Mouse (Mus musculus) midbrain, embryonic 10.5 days (tissue): ENCODE measurements around the gene Rnf130. TPM values are rescaled to one million over a fixed set of nuclear protein-coding genes. Genes with fewer than 3 reads are reported as not detected.
A peak's percentile ranks its signal among the peaks of the same experiment; 100 is the strongest.

ENCODE experiments used
- DNase-seq: peaks from one replicate; pipeline ENCODE4 v3.0.0-alpha.2; 2017; ENCODE audit warnings: low spot score
- H3K27ac ChIP-seq: fragments of 300-500 bp; sonication (generic); replicated peaks from 2 replicates; pipeline ENCODE4 v1.5.1; 2016; ENCODE audit warnings: mild to moderate bottlenecking
- H3K27me3 ChIP-seq: fragments of 300-500 bp; sonication (generic); 2 replicates; pipeline ENCODE4 v1.6.1; 2016; ENCODE audit warnings: low read depth, mild to moderate bottlenecking; ENCODE audit not compliant: poor library complexity, severe bottlenecking
- H3K36me3 ChIP-seq: fragments of 300-500 bp; sonication (generic); 2 replicates; pipeline ENCODE4 v1.6.1; 2016; ENCODE audit warnings: mild to moderate bottlenecking, moderate library complexity
- H3K4me1 ChIP-seq: fragments of 300-500 bp; sonication (generic); 2 replicates; pipeline ENCODE4 v1.6.1; 2016
- H3K4me3 ChIP-seq: fragments of 300-500 bp; sonication (generic); 2 replicates; pipeline ENCODE4 v1.5.1; 2016; ENCODE audit warnings: mild to moderate bottlenecking, moderate library complexity
- H3K9me3 ChIP-seq: fragments of 300-500 bp; sonication (generic); replicated peaks from 2 replicates; pipeline ENCODE4 v1.6.1; 2016; ENCODE audit warnings: mild to moderate bottlenecking
- WGBS: fragments of 180-500 bp; shearing (Covaris S2); methylation state at CpG from one replicate; pipeline ENCODE4 v1.1.7; 2016; 5-methylcytosine and 5-hydroxymethylcytosine counted together
- polyA plus RNA-seq: library from polyadenylated mRNA; unstranded; fragments of >200 nt; fragmentation: Nextera tagmentation; extraction: Ambion mirVana; gene quantifications from 2 replicates; pipeline ENCODE4 v1.2.1, GENCODE M21; 2016

Gene Rnf130
- polyA plus RNA-seq, 1 experiment from 2014 or later = 60.5 TPM

DNA sequence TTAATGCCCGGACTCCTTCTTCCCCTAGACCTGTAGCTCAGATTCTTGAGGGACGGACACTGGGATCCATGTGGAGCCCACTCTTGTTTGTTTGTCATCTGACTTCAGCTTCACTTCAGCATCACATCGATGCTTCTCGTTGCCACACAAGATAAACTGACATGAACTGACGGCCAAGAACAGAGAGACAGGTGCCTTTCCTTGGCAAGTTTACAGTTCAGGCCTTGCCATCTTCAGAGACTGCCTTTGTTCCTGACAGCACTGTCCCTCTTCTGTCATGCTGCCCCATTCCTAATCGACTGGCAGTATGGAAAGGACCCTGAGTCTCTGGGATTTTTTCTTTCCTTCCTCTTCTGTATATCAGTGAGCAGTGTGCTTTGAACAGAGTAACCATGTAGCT is 33.9 kb downstream of the Rnf130 start:
- H3K27ac ChIP-seq = no peak overlapping the region
- H3K4me1 ChIP-seq = 0 out of 2 replicates have a peak, but pooled peaks cover 3% of the 10 kb centered on the region
- H3K27me3 ChIP-seq = no peaks in the 10 kb centered on the region
- H3K36me3 ChIP-seq = peaks cover 28% of the 10 kb centered on the region
- no peak overlapping the region for H3K4me3 ChIP-seq
- no peak for DNase-seq
- WGBS = 90% methylated on average over 6 of the region's 6 CpGs
- no peaks in the 10 kb centered on the region for H3K9me3 ChIP-seq

DNA sequence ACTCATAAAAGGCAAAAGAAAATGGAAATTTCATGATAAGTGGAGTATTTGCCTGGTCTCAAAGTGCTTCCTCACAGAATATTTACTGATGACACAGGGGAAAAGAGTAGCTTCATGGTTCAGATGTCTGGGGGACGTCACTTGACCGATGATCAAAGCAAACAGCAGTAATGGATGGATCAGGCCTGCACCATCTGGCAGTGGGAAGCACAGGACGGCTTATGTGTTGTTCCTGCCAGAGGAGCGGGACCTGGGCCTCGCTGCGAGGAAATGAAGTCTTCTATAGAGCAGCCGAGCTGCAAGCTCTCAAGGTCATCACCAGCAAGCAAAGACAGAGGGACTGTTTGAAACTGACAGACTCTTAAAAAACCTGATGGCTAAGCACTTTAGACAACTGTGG is 37.0 kb downstream of the Rnf130 start:
- WGBS = 79% methylated on average over 7 of the region's 7 CpGs
- DNase-seq = no peak
- no peaks in the 10 kb centered on the region for H3K27me3 ChIP-seq
- H3K9me3 ChIP-seq = no peaks in the 10 kb centered on the region
- no peak overlapping the region for H3K27ac ChIP-seq
- no peak overlapping the region for H3K4me3 ChIP-seq
- peaks cover 22% of the 10 kb centered on the region; the same call in 1 of the 2 replicates for H3K36me3 ChIP-seq
- 0 out of 2 replicates have a peak, but pooled peaks cover 3% of the 10 kb centered on the region for H3K4me1 ChIP-seq

DNA sequence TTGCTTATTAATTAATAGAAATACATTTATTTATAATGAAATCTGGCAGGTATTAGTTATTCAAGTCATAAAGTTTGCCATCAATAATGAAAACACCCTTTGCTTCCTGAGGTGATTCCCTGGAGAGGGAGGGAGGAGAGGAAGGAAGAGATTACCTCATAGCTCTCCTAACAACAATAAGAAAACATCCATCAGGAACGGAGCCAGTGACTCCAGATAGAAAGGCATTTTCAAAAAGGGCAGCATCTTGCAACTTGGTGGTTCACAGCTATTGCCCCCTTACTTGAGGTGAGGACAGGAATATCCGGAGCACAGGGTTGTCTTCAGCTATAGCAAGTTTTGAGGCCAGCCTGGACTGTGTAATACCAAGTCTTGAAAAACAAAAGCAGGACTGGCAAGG is 40.9 kb downstream of the Rnf130 start:
- Histone ChIP-seq H3K4me1 (peaks cover 8% of the 10 kb centered on the region), H3K36me3 (peaks cover 21% of the 10 kb centered on the region), H3K4me3 (no peak overlapping the region), H3K9me3 (no peaks in the 10 kb centered on the region), H3K27me3 (no peaks in the 10 kb centered on the region), H3K27ac (no peak overlapping the region)
- DNase-seq = no peak
- 83% methylated on average over 2 of the region's 2 CpGs for WGBS

DNA sequence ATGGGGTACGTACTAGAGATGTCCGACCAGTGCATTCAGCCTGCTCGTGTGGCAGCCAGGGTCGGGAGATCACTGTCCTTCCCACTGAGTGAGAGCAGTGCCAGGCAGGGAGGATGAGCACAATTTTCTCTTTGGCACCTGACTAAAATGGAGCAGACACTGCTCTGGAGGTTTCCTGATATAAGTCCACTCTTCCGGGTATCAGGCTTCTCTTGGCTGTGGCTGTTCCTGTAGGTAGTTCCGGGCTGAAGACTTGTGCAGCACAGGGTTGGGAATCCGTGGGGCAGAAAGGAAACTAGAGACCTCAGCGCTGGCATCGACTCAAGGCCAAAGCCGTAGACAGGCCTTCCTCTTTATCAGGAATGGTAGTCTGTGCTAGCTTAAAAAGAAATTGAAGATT is 48.7 kb downstream of the Rnf130 start:
- no peaks in the 10 kb centered on the region for H3K9me3 ChIP-seq
- H3K4me3 ChIP-seq = no peak overlapping the region
- H3K27ac ChIP-seq = no peak overlapping the region
- H3K4me1 ChIP-seq = peaks cover 6% of the 10 kb centered on the region
- 90% methylated on average over 10 of the region's 10 CpGs for WGBS
- H3K36me3 ChIP-seq = peaks cover 18% of the 10 kb centered on the region
- H3K27me3 ChIP-seq = no peaks in the 10 kb centered on the region
- DNase-seq = no peak

DNA sequence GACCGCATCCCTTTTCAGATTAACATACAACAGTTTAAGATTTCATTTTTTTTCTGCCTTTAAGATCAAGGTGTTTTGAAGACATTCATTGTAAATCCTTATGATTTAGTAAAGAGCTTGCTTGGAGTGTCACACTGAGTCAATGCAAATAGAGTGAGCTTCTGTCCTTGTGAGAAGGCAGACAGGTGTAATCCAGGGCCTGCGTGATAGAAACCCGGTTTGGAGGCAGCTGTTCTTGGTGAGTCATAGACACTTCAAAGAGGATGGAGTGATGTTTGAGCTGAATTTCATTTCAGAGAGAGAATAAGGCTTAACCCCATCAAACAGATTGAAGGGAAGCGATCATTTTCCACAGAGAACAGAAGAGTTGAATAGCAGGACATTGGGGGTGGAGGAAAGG is 51.6 kb downstream of the Rnf130 start:
- no peak for DNase-seq
- Histone ChIP-seq H3K36me3 (peaks cover 7% of the 10 kb centered on the region; the same call in 1 of the 2 replicates), H3K27ac (no peak overlapping the region), H3K9me3 (no peaks in the 10 kb centered on the region), H3K27me3 (no peaks in the 10 kb centered on the region), H3K4me3 (no peak overlapping the region), H3K4me1 (no peaks in the 10 kb centered on the region)
- 89% methylated on average over 4 of the region's 4 CpGs for WGBS

DNA sequence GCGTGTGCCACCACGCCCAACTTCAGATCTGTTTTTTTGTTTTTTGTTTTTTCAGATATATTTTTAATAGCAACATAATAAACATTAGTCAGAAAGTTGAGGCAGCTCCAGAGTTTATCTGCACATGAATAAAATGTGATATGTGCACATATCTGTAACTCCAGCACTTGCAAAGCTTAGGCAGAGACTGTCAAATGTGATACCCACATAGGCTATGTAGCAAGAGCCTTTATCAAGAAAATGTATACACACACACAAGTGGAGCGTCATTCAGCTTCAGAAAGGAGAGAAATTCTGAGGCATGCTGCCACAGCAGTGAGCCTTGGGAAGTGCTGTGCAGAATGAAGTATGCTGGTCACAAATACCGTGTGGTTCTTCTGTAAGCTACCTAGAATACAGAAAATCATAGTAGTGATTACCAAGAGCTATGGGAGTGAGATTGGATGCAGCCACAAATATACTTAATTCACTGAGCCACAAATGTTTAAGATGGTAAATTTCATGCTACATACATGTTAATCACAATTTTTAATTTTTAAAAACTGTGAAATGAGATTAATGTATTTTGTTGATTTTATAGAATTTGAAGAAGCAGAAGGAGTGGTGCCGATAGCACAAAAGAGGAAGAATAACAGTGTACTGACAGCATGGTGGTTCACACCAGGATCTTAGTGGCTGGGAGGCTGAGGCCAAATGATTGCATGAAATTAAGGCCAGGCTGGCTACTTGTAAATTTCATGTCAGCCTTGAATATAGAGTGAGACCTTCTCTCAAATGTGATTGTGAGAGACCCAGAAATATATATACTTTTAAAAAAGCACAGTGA is 56.4 kb downstream of the Rnf130 start:
- Histone ChIP-seq H3K9me3 (no peaks in the 10 kb centered on the region), H3K4me1 (no peaks in the 10 kb centered on the region), H3K36me3 (peaks cover 22% of the 10 kb centered on the region), H3K27me3 (no peaks in the 10 kb centered on the region), H3K27ac (no peak overlapping the region), H3K4me3 (no peak overlapping the region)
- DNase-seq = no peak
- 92% methylated on average over 5 of the region's 5 CpGs for WGBS

DNA sequence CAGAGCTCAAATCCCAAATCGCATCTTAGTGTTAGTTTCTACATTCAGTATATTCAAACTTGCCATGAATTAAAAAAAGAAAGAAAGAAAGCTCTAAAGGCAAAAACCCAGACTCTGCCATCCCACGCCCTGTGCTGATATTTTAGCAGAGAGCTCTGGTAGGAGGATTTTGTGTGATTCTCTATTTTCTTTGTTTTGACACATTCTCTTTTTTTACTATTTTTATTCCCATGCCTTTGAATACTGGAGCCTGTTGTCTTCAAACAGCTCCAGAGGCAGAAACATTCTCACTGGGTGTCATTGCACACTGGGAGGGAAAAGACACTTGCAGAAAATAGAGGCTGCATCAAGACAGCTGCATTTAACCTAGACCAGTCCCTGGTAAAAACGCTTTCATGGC is 61.1 kb downstream of the Rnf130 start:
- Histone ChIP-seq H3K27ac (no peak overlapping the region), H3K36me3 (peaks cover 65% of the 10 kb centered on the region), H3K27me3 (no peaks in the 10 kb centered on the region), H3K4me1 (peaks cover 14% of the 10 kb centered on the region), H3K9me3 (no peaks in the 10 kb centered on the region), H3K4me3 (no peak overlapping the region)
- DNase-seq = no peak
- 95% methylated on average over 3 of the region's 3 CpGs for WGBS

DNA sequence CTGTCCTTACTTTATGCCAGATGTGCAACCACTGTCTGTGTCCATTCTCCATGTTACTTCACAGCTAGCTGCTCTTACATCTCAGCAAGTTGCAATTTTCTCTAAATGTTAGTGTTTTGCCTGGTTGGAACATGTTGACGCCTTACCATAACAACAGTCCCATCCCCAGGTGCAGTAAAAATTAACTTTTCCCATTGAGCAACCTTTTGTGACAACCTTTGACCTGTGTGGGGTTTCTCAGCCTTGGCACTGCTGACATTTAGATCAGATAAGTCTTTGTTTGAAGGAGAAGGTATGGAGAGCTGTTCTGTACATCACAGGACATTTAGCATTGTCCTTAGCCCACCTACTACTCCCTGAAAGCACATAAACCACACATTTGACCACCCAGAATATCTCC is 64.7 kb downstream of the Rnf130 start:
- WGBS = 88% methylated on average over 1 of the region's 1 CpGs
- Histone ChIP-seq H3K27me3 (no peaks in the 10 kb centered on the region), H3K36me3 (peaks cover 87% of the 10 kb centered on the region), H3K4me1 (peaks cover 18% of the 10 kb centered on the region), H3K27ac (no peak overlapping the region), H3K9me3 (no peaks in the 10 kb centered on the region), H3K4me3 (no peak overlapping the region)
- DNase-seq = no peak

DNA sequence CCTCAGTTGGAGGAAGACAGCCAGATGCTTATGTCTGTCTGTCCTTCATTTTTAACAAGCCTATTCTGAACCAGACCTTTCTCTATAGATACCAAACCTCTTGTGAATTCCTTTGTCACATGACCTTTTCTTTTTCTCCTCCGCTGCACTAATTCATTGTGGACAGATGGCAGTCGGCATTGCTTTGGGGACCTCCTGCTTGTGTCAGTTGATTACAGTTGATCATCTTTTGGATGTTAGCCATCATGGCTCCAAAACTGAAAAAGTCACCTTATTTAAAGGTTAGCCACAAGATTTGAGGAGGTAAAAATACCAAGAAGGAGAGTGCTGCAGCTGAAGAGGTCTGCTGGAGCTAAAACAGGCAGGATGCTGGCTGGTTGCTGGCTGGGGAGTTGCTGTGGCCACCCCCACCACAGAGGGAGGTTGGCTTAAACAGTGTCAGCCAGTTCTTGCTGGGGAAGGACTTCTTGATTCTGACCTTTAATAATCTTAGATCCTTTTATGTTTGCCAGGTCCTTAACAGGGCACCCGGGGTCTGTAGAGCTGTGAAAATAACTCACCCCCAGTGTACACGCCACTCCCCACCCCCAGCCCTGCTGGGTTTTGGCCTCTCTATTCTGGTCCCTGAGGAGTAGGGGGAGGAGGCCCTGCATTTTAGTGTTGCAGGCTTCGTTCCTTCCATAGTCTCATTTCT is 66.0 kb downstream of the Rnf130 start:
- 59% methylated on average over 5 of the region's 5 CpGs for WGBS
- DNase-seq = no peak
- Histone ChIP-seq H3K4me3 (no peak overlapping the region), H3K27ac (peak overlapping the region; percentile 77), H3K36me3 (peaks cover 90% of the 10 kb centered on the region), H3K27me3 (no peaks in the 10 kb centered on the region), H3K9me3 (no peaks in the 10 kb centered on the region), H3K4me1 (peaks cover 18% of the 10 kb centered on the region)

DNA sequence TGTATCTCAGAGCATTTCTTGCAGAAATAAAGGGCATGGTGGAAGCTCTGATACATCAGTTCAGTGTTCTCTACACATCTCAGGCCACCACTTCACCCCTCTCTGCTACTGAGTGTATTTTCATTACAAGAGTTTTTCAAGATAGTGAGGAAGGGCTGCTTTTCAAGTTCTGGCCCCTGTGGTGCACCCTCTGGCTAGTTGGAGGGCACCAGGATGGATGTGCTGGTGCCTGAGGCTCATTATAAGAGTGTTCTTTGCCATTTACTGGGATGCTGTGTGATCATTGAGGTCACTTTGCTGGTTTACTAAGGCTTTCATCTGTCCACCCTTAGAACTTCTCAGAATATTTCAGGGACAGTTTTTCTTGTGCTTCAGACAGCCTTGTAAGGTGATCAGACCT is 66.5 kb downstream of the Rnf130 start:
- DNase-seq = no peak
- no peak overlapping the region; the same call in 1 of the 2 replicates for H3K27ac ChIP-seq
- H3K36me3 ChIP-seq = peaks cover 90% of the 10 kb centered on the region
- no peaks in the 10 kb centered on the region for H3K9me3 ChIP-seq
- H3K4me1 ChIP-seq = peaks cover 18% of the 10 kb centered on the region
- no peaks in the 10 kb centered on the region for H3K27me3 ChIP-seq
- H3K4me3 ChIP-seq = no peak overlapping the region

DNA sequence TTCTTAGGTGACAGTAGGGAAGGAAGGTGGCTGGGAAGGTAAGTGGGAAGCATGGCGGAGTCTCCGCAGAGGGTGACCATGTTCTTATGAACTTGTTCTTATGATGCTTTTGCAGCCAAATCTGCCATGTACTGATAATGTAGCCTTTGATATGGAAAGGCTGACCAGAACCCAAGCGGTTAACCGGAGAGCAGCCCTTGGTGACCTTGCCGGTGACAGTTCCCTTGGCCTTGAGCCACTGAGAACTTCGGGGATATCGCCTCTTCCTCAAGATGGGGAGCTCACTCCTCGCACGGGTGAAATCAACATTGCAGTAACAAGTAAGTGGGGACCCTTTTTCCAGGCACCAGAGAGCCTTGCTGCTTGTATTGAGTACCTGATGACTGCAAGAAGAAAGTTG is 70.5 kb downstream of the Rnf130 start:
- Histone ChIP-seq H3K4me1 (peaks cover 9% of the 10 kb centered on the region), H3K9me3 (no peaks in the 10 kb centered on the region), H3K4me3 (no peak overlapping the region), H3K36me3 (peaks cover 89% of the 10 kb centered on the region), H3K27me3 (no peaks in the 10 kb centered on the region), H3K27ac (no peak overlapping the region)
- no peak for DNase-seq
- 94% methylated on average over 9 of the region's 9 CpGs for WGBS

DNA sequence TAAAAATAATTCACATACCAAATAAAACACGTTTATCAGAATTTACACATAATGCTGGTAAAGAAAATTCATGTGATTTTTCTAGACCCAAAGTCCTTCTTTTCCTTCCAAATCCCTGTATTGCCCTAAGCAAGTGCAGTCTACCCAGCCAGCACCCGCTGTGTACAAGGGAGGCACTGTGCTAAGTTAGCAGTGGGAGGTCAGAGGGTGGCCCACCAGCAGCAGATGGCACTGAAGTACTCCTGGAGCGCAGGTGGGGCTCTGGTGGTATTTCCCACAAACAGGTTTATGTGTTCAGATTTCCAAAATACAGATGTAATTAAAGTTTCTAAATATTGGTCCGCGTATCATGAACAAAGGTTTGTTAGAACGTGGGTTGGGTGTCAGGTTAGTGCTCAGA is 71.9 kb downstream of the Rnf130 start:
- peaks cover 82% of the 10 kb centered on the region for H3K36me3 ChIP-seq
- WGBS = 95% methylated on average over 6 of the region's 6 CpGs
- H3K9me3 ChIP-seq = no peaks in the 10 kb centered on the region
- DNase-seq = no peak
- no peak overlapping the region for H3K4me3 ChIP-seq
- no peaks in the 10 kb centered on the region for H3K27me3 ChIP-seq
- H3K4me1 ChIP-seq = no peaks in the 10 kb centered on the region
- no peak overlapping the region for H3K27ac ChIP-seq

DNA sequence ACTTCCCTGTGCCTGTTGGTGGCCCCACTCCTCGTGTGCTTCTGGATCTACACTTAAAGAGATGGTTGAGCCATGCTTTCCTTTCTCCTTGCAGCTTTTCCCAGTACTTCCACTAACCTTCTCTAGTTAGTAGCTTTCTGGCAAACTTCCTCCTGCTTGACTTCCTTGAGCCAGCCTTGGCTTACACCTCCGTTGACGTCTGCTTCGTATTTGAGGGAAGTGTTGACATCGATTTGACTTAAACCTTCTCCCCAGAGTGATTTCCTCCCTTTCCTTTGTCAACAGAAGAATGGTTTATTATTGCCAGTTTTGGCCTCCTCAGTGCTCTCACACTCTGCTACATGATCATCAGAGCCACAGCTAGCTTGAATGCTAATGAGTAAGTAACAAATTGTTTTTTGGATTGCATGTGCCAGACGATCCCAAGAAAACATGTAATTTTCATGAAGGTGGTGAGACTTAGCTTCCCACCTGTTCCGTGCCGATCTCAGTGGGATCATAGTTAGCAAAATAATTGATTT is 73.9 kb downstream of the Rnf130 start:
- 93% methylated on average over 8 of the region's 8 CpGs for WGBS
- H3K9me3 ChIP-seq = no peaks in the 10 kb centered on the region
- H3K4me1 ChIP-seq = no peaks in the 10 kb centered on the region
- no peaks in the 10 kb centered on the region for H3K27me3 ChIP-seq
- no peak for DNase-seq
- no peak overlapping the region for H3K27ac ChIP-seq
- peaks cover 75% of the 10 kb centered on the region for H3K36me3 ChIP-seq
- H3K4me3 ChIP-seq = no peak overlapping the region
